Mouse (Mus musculus): Measurements from ENCODE around the gene Rnf26.

Rnf26 gene

GRCm38 (mm10) chr9:44113105-44113789 lies at the start of gene Rnf26, which contains the start of gene Gm49380:
TSS of gene Rnf26 (minus strand) at chr9:44113517.
TSS of gene Gm49380 (minus strand) at chr9:44113500.
- peak; percentile 95 for DNase-seq (ENCODE audit: low spot score)

GRCm38 (mm10) chr9:44159886-44160285 lies 46.6 kb upstream of the Rnf26 start:
- DNase-seq (ENCODE audit: low spot score) = no peak

GRCm38 (mm10) chr9:44147290-44147689 lies 34.0 kb upstream of the Rnf26 start:
- no peak for DNase-seq (ENCODE audit: low spot score)

GRCm38 (mm10) chr9:44144718-44145060 lies 31.4 kb upstream of the Rnf26 start:
- DNase-seq (ENCODE audit: low spot score) = no peak

GRCm38 (mm10) chr9:44144023-44144717 lies 30.9 kb upstream of the Rnf26 start:
- DNase-seq (ENCODE audit: low spot score) = peak; percentile 48

GRCm38 (mm10) chr9:44143421-44143820 lies 30.1 kb upstream of the Rnf26 start:
- no peak for DNase-seq (ENCODE audit: low spot score)

GRCm38 (mm10) chr9:44141951-44142350 lies 28.6 kb upstream of the Rnf26 start:
- DNase-seq (ENCODE audit: low spot score) = no peak

- no peak for DNase-seq (ENCODE audit: low spot score)
These were observed 24.5 kb upstream of the Rnf26 start for GRCm38 (mm10) chr9:44137846-44138245.

- no peak for DNase-seq (ENCODE audit: low spot score)
These were observed 22.6 kb upstream of the Rnf26 start for GRCm38 (mm10) chr9:44135731-44136411.

GRCm38 (mm10) chr9:44134851-44135730 lies 21.8 kb upstream of the Rnf26 start:
- peak; percentile 36 for DNase-seq (ENCODE audit: low spot score)

- peak; percentile 62 for DNase-seq (ENCODE audit: low spot score)
These were observed 21.0 kb upstream of the Rnf26 start, which contains the start of gene Mcam for GRCm38 (mm10) chr9:44134101-44134850. TSS of gene Mcam (plus strand) at chr9:44134469.

GRCm38 (mm10) chr9:44133287-44133686 lies 20.0 kb upstream of the Rnf26 start:
- DNase-seq (ENCODE audit: low spot score) = no peak

GRCm38 (mm10) chr9:44132200-44132599 lies 18.9 kb upstream of the Rnf26 start:
- DNase-seq (ENCODE audit: low spot score) = no peak

- no peak for DNase-seq (ENCODE audit: low spot score)
These were observed 17.9 kb upstream of the Rnf26 start for GRCm38 (mm10) chr9:44131276-44131590.

GRCm38 (mm10) chr9:44130581-44131275 lies 17.4 kb upstream of the Rnf26 start:
- no peak for DNase-seq (ENCODE audit: low spot score)

GRCm38 (mm10) chr9:44130034-44130433 lies 16.7 kb upstream of the Rnf26 start:
- peak; percentile 59 for DNase-seq (ENCODE audit: low spot score)

GRCm38 (mm10) chr9:44129633-44130032 lies 16.3 kb upstream of the Rnf26 start:
- no peak for DNase-seq (ENCODE audit: low spot score)

- no peak for DNase-seq (ENCODE audit: low spot score)
These were observed 14.1 kb upstream of the Rnf26 start for GRCm38 (mm10) chr9:44127351-44127801.

- DNase-seq (ENCODE audit: low spot score) = no peak
These were observed 13.4 kb upstream of the Rnf26 start for GRCm38 (mm10) chr9:44126746-44127145.

- DNase-seq (ENCODE audit: low spot score) = no peak
These were observed 12.5 kb upstream of the Rnf26 start for GRCm38 (mm10) chr9:44125546-44126428.

All from ovary, adult 18-20 months (tissue).